Mouse (Mus musculus): Measurements from ENCODE around the gene Pnliprp1.

The Pnliprp1 gene

DNA sequence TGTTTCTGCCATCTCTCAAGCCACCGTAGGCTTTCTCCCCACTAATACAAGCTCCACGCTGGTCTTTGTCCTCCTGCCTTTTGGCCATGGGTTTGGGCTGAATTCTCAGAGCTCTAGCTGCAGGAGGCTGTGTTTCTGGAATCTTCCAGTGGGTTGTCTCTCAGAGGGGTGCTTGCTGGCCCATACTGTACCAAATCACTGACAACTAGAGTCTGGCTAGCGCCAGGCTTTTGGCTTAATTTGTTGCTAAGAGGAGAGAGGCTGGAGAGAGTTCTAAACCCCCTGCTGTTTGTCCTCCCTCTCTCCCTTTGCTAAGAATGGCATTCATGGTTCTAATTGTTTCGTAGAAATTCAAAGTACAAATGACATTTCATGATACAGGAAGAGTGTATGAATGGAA is 52.9 kb downstream of the Pnliprp1 start:
- no peak for DNase-seq (ENCODE audit: low spot score)

GRCm38 (mm10) chr19:58783938-58784337 is 55.3 kb downstream of the Pnliprp1 start:
- DNase-seq (ENCODE audit: low spot score) = no peak

GRCm38 (mm10) chr19:58789194-58789593 is 60.5 kb downstream of the Pnliprp1 start:
- no peak for DNase-seq (ENCODE audit: low spot score)

All from testis, postnatal 10 days (tissue).